Mouse (Mus musculus): Measurements from ENCODE around the gene Gm10053. TPM values are rescaled to one million over a fixed set of nuclear protein-coding genes. Genes with fewer than 3 reads are reported as not detected.

Gene Gm10053
- total and polyA plus RNA-seq, 3 experiments = 154 to 315 (median 230) TPM

- no peak for TF ChIP-seq E2F4 (IDR thresholded peaks at IDR 0.05; ENCODE audit: insufficient replicate concordance, low read depth, low read length)
Observed at GRCm38 (mm10) chr19:24845007-24845546, 30.4 kb upstream of the Gm10053 start (continued).

- no peaks in the 10 kb centered on the region for H3K27me3 ChIP-seq (replicated peaks)
- no peak for DNase-seq (ENCODE audit: extremely low read depth)
- H3K27ac ChIP-seq (ENCODE audit: insufficient read depth, low read depth) = no peak overlapping the region
- no peaks in the 10 kb centered on the region for H3K36me3 ChIP-seq (replicated peaks in 1 of 2; ENCODE audit: control insufficient read depth in 1 of 2, insufficient read depth in 1 of 2, low read length in 1 of 2)
- no peak overlapping the region for H3K4me2 ChIP-seq (ENCODE audit: insufficient read depth, low read depth, poor library complexity, severe bottlenecking)
- dilution Hi-C loops (cut with MboI; ENCODE audit: extremely low pct_ligation_motif_present, extremely low pct_unique_long_range_greater_than_20kb, low sequenced_read_pairs) (no loop called here), in situ Hi-C loops (cut with MboI; ENCODE audit: low pct_ligation_motif_present, low pct_unique_long_range_greater_than_20kb, low sequenced_read_pairs) (no loop called here)
- no peaks in the 10 kb centered on the region for H3K9me3 ChIP-seq (replicated peaks; ENCODE audit: low read length)
- H3K4me1 ChIP-seq (ENCODE audit: control insufficient read depth in 1 of 2, insufficient read depth in 2 of 2) = no peaks in the 10 kb centered on the region
- no peak overlapping the region for H3K4me3 ChIP-seq (replicated peaks in 1 of 3; ENCODE audit: low read depth in 2 of 3, low read length in 2 of 3, poor library complexity in 1 of 3)
- H3K79me2 ChIP-seq (replicated peaks; ENCODE audit: control insufficient read depth, extremely low read depth, insufficient read depth, poor library complexity, severe bottlenecking) = no peaks in the 10 kb centered on the region
- TF ChIP-seq TCF12 (IDR thresholded peaks at IDR 0.05; ENCODE audit: low read depth, low read length) (no peak), MAZ (IDR thresholded peaks at IDR 0.05; ENCODE audit: low read depth, low read length) (no peak), SIN3A (IDR thresholded peaks at IDR 0.05; ENCODE audit: low read length) (no peak)
- H3K9ac ChIP-seq (ENCODE audit: insufficient read depth, low read depth) = no peak overlapping the region
Observed at GRCm38 (mm10) chr19:24848345-24848744, 27.1 kb upstream of the Gm10053 start.

DNA sequence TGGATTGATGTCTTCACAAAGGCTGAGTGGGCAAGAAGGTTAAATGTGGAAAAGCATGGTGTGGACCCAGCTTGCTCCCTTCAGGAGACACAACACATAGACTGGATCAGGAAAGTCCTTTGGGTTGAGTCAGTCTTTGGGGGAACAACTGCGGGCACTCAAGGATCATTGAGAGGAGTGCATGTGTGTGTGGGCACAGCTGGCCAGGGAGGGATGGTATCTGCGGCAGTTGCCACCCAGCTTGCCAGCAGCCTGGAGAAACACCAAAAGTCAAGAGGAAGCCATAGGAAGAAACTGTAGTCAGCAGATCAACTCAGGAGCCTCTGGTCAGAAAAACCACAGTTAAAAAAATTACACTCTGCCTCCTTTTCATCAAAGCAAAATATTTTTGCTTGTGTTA, 26.6 kb upstream of the Gm10053 start:
- Histone ChIP-seq H3K4me2 (ENCODE audit: insufficient read depth, low read depth, poor library complexity, severe bottlenecking) (no peak overlapping the region), H3K79me2 (replicated peaks; ENCODE audit: control insufficient read depth, extremely low read depth, insufficient read depth, poor library complexity, severe bottlenecking) (no peaks in the 10 kb centered on the region), H3K4me1 (ENCODE audit: control insufficient read depth in 1 of 2, insufficient read depth in 2 of 2) (no peaks in the 10 kb centered on the region), H3K9me3 (replicated peaks; ENCODE audit: low read length) (no peaks in the 10 kb centered on the region), H3K9ac (ENCODE audit: insufficient read depth, low read depth) (no peak overlapping the region), H3K4me3 (replicated peaks in 1 of 3; ENCODE audit: low read depth in 2 of 3, low read length in 2 of 3, poor library complexity in 1 of 3) (no peak overlapping the region), H3K27ac (ENCODE audit: insufficient read depth, low read depth) (no peak overlapping the region), H3K27me3 (replicated peaks) (no peaks in the 10 kb centered on the region), H3K36me3 (replicated peaks in 1 of 2; ENCODE audit: control insufficient read depth in 1 of 2, insufficient read depth in 1 of 2, low read length in 1 of 2) (no peaks in the 10 kb centered on the region)
- dilution Hi-C loops (cut with MboI; ENCODE audit: extremely low pct_ligation_motif_present, extremely low pct_unique_long_range_greater_than_20kb, low sequenced_read_pairs) = no loop called here
- no peak for DNase-seq (ENCODE audit: extremely low read depth)
- TF ChIP-seq E2F4 (IDR thresholded peaks at IDR 0.05; ENCODE audit: insufficient replicate concordance, low read depth, low read length) = no peak
- TF ChIP-seq EP300 (IDR thresholded peaks at IDR 0.05; ENCODE audit: low read length) = no peak
- no peak for TF ChIP-seq HCFC1 (IDR thresholded peaks at IDR 0.05; ENCODE audit: low read depth, low read length)
- TF ChIP-seq MXI1 (IDR thresholded peaks at IDR 0.05; ENCODE audit: low read depth, low read length) = no peak
- no peak for TF ChIP-seq JUN (IDR thresholded peaks at IDR 0.05; ENCODE audit: insufficient read depth, low read depth, low read length)
- no peak for TF ChIP-seq IRF4 (IDR thresholded peaks at IDR 0.05; ENCODE audit: low read depth, low read length)
- no peak for TF ChIP-seq RAD21 (IDR thresholded peaks at IDR 0.05; ENCODE audit: low read depth, low read length)
- no peak for TF ChIP-seq NELFE (IDR thresholded peaks at IDR 0.05; ENCODE audit: low read depth, low read length)
- TF ChIP-seq UBTF (IDR thresholded peaks at IDR 0.05; ENCODE audit: low read depth, low read length) = no peak
- no peak for TF ChIP-seq POLR2A (IDR thresholded peaks at IDR 0.05; ENCODE audit: low read depth, low read length)
- no peak for TF ChIP-seq TCF12 (IDR thresholded peaks at IDR 0.05; ENCODE audit: low read depth, low read length)
- in situ Hi-C loops (cut with MboI; ENCODE audit: low pct_ligation_motif_present, low pct_unique_long_range_greater_than_20kb, low sequenced_read_pairs) = no loop called here
